Mouse (Mus musculus) G1E (cell line): ENCODE measurements around the gene G430095P16Rik.

Experiments used
- CTCF ChIP-seq: IDR thresholded peaks from 2 replicates; pipeline ENCODE4 v1.5.1; 2012; ENCODE audit warnings: low read depth, low read length, inconsistent platforms, mixed read lengths
- TAL1 ChIP-seq: conservative IDR thresholded peaks from 2 replicates; pipeline ENCODE4 v1.6.1; 2012; ENCODE audit warnings: low read depth, low read length, inconsistent platforms, mixed read lengths

GRCm38 (mm10) chr8:84749519-84749918 is 26.7 kb downstream of the G430095P16Rik start:
- TF ChIP-seq CTCF: no peak
- TF ChIP-seq TAL1: no peak
